Mouse (Mus musculus) lung, postnatal 0 days (tissue): Measurements from ENCODE around the gene Fam149a.

Experiments
- CTCF ChIP-seq: IDR thresholded peaks from 2 replicates; pipeline ENCODE4 v1.5.1; 2016; ENCODE audit warnings: antibody characterized with exemption, mild to moderate bottlenecking
- EP300 ChIP-seq: IDR thresholded peaks from 2 replicates; pipeline ENCODE4 v1.6.1; 2016; ENCODE audit warnings: antibody characterized with exemption, mild to moderate bottlenecking, control low read depth

DNA sequence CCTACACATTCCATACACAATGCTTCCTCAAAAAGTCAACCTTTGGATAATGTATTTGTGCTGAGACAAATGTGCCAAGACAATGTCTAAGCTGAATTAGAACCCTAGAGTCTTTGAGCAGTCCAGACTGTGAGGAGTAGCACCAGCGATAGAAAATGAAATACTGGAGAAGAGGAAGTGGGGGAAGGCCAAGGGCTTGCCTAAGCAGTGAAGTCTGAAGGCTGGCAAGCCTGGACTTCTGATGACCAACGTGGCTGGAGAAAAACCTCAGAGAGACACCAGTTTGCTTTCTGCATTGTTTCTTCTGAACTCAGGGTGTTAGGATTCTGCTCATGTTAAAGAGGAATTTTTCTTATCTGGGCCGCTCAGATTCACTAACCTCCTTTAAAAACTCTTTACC lies 51.2 kb downstream of the Fam149a start:
- TF ChIP-seq CTCF (no peak), EP300 (no peak)
